Mouse (Mus musculus) spleen, postnatal 14 days (tissue): ENCODE results near the gene Agbl3.
A peak's percentile ranks its signal among the peaks of the same experiment; 100 is the strongest.

ENCODE experiments used
- DNase-seq, 2 experiments: peaks; one replicate each; pipeline ENCODE4 v3.0.0; 2021 to 2022; ENCODE audit warnings: low spot score in 2 of 2

The Agbl3 gene

GRCm38 (mm10) chr6:34780231-34780942, at the start of gene Agbl3:
TSS of gene Agbl3 (plus strand) at chr6:34780432.
- DNase-seq, result peak; percentile 92 to 96

GRCm38 (mm10) chr6:34731007-34731406, 49.2 kb upstream of the Agbl3 start:
- DNase-seq, result no peak

- no peak for DNase-seq
Measured at GRCm38 (mm10) chr6:34731529-34731928, 48.7 kb upstream of the Agbl3 start.

GRCm38 (mm10) chr6:34734940-34735695, 45.1 kb upstream of the Agbl3 start:
- no peak for DNase-seq

- no peak for DNase-seq
Measured at GRCm38 (mm10) chr6:34736934-34737333, 43.3 kb upstream of the Agbl3 start.

- no peak for DNase-seq
Measured at GRCm38 (mm10) chr6:34743946-34744345, 36.3 kb upstream of the Agbl3 start.

- DNase-seq, result no peak
Measured at GRCm38 (mm10) chr6:34747846-34748245, 32.4 kb upstream of the Agbl3 start.

GRCm38 (mm10) chr6:34748566-34748965, 31.7 kb upstream of the Agbl3 start:
- DNase-seq, result no peak

GRCm38 (mm10) chr6:34749526-34749925, 30.7 kb upstream of the Agbl3 start:
- DNase-seq, result no peak

- DNase-seq, result no peak
Measured at GRCm38 (mm10) chr6:34750487-34751120, 29.6 kb upstream of the Agbl3 start.

- DNase-seq, result no peak
Measured at GRCm38 (mm10) chr6:34751625-34752024, 28.6 kb upstream of the Agbl3 start.

GRCm38 (mm10) chr6:34754448-34754847, 25.8 kb upstream of the Agbl3 start:
- DNase-seq, result no peak

GRCm38 (mm10) chr6:34758340-34758739, 21.9 kb upstream of the Agbl3 start:
- DNase-seq, result no peak

GRCm38 (mm10) chr6:34760023-34760422, 20.2 kb upstream of the Agbl3 start:
- peak in 1 of 2 experiments; percentile 15 for DNase-seq

GRCm38 (mm10) chr6:34765721-34766120, 14.5 kb upstream of the Agbl3 start:
- no peak for DNase-seq

GRCm38 (mm10) chr6:34769984-34770383, 10.2 kb upstream of the Agbl3 start:
- DNase-seq, result no peak

- no peak for DNase-seq
Measured at GRCm38 (mm10) chr6:34770491-34770890, 9.7 kb upstream of the Agbl3 start.

- DNase-seq, result no peak
Measured at GRCm38 (mm10) chr6:34776396-34776795, 3.8 kb upstream of the Agbl3 start.

GRCm38 (mm10) chr6:34777094-34777493, 3.1 kb upstream of the Agbl3 start:
- DNase-seq, result no peak

- DNase-seq, result no peak
Measured at GRCm38 (mm10) chr6:34777981-34778668, 2.1 kb upstream of the Agbl3 start.

- no peak for DNase-seq
Measured at GRCm38 (mm10) chr6:34780943-34781289, 684 bp downstream of the Agbl3 start.

GRCm38 (mm10) chr6:34782493-34782892, 2.3 kb downstream of the Agbl3 start:
- no peak for DNase-seq
